Mouse (Mus musculus) liver, embryonic 16.5 days (tissue): ENCODE data around the gene Nell2. TPM values are rescaled to one million over a fixed set of nuclear protein-coding genes. Genes with fewer than 3 reads are reported as not detected.

Experiments used
- ATAC-seq: fragments of 200-750 bp; cut with Nextera tagmentation; 2 replicates; pipeline ENCODE4 v1.8.0; 2017; ENCODE audit warnings: low read depth, mild to moderate bottlenecking, moderate number of reproducible peaks, moderate library complexity
- H3K27ac ChIP-seq: fragments of 300-500 bp; sonication (generic); 2 replicates; pipeline ENCODE4 v1.5.1; 2014; ENCODE audit warnings: mild to moderate bottlenecking, low read length
- H3K27me3 ChIP-seq: fragments of 300-500 bp; sonication (generic); 2 replicates; pipeline ENCODE4 v1.6.1; 2014; ENCODE audit warnings: low read depth, low read length, mixed read lengths; ENCODE audit not compliant: control insufficient read depth, insufficient read depth
- H3K36me3 ChIP-seq: fragments of 300-500 bp; sonication (generic); 2 replicates; pipeline ENCODE4 v1.6.1; 2014; ENCODE audit warnings: mild to moderate bottlenecking; ENCODE audit not compliant: control insufficient read depth, insufficient read depth
- H3K4me1 ChIP-seq: fragments of 300-500 bp; sonication (generic); 2 replicates; pipeline ENCODE4 v1.6.1; 2014; ENCODE audit warnings: low read depth, low read length, mixed read lengths; ENCODE audit not compliant: control insufficient read depth
- H3K4me2 ChIP-seq: fragments of 300-500 bp; sonication (generic); 2 replicates; pipeline ENCODE4 v1.6.1; 2014; ENCODE audit warnings: low read depth, low read length, mixed read lengths
- H3K4me3 ChIP-seq: fragments of 300-500 bp; sonication (generic); 2 replicates; pipeline ENCODE4 v1.5.1; 2014; ENCODE audit warnings: low read depth, mild to moderate bottlenecking, low read length
- H3K9ac ChIP-seq: fragments of 300-500 bp; sonication (generic); 2 replicates; pipeline ENCODE4 v1.6.1; 2014; ENCODE audit warnings: low read depth, low read length
- H3K9me3 ChIP-seq: fragments of 300-500 bp; sonication (generic); replicated peaks from 2 replicates; pipeline ENCODE4 v1.6.1; 2016; ENCODE audit warnings: low read length; ENCODE audit not compliant: control insufficient read depth
- WGBS: fragments of 180-500 bp; shearing (Covaris S2); extraction: QIAGEN DNeasy Blood & Tissue Kit; methylation state at CpG from one replicate; pipeline ENCODE4 v1.1.7; 2014; ENCODE audit not compliant: insufficient replicate concordance; 5-methylcytosine and 5-hydroxymethylcytosine counted together
- polyA plus RNA-seq: library from polyadenylated mRNA; unstranded; fragments of >200 nt; fragmentation: Nextera tagmentation; extraction: Ambion mirVana; gene quantifications from 2 replicates; pipeline ENCODE4 v1.2.1, GENCODE M21; 2015

The Nell2 gene
- polyA plus RNA-seq, 1 experiment from 2014 or later = 0.21 TPM

- H3K4me3 ChIP-seq = no peak overlapping the region
- no peaks in the 10 kb centered on the region for H3K36me3 ChIP-seq
- no peaks in the 10 kb centered on the region for H3K4me1 ChIP-seq
- no peaks in the 10 kb centered on the region for H3K9me3 ChIP-seq
- H3K4me2 ChIP-seq = no peak overlapping the region
- no peak overlapping the region for H3K27ac ChIP-seq
- H3K27me3 ChIP-seq = no peaks in the 10 kb centered on the region
- ATAC-seq = no peak
- WGBS = 47% methylated on average over 2 of the region's 2 CpGs
- no peak overlapping the region for H3K9ac ChIP-seq
Observed at GRCm38 (mm10) chr15:95144131-95144530, 384.2 kb downstream of the Nell2 start.

DNA sequence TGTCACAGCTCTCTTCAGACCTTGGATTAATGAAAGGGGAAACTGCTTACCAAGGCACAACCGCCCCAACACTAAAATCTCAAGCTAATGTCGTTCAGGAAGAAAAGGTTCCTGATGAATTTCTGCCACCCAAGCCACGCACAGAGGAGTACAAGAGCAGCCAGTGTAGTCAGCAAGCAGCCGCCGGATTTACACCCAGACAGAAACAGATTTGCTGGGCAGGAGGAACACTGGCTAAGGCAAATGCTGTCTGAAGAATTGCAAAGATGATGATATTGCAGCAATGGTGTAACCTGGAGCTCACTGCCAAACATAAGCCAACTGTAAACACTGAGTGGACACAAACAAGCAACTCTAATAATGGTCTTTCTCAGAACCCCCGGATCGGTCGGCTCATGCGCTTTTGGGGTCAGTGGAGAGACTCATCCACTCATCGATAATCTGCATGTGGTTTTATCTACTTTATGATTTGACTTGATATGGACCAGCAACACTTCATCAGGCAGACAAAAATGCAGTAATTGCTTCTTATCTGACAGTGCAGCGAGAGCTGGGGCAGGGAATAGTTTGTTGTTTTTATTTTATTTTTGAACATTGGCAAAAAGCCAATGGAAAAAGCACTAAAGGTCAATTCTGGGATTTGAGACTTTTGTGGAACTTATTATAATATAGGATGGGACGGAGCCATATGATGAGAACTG, 389.5 kb downstream of the Nell2 start:
- no peaks in the 10 kb centered on the region for H3K27me3 ChIP-seq
- no peak for ATAC-seq
- H3K4me1 ChIP-seq = no peaks in the 10 kb centered on the region
- no peak overlapping the region for H3K4me3 ChIP-seq
- no peak overlapping the region for H3K4me2 ChIP-seq
- no peak overlapping the region for H3K9ac ChIP-seq
- no peaks in the 10 kb centered on the region for H3K36me3 ChIP-seq
- 62% methylated on average over 12 of the region's 12 CpGs for WGBS
- H3K27ac ChIP-seq = no peak overlapping the region
- no peaks in the 10 kb centered on the region; the same call in 1 of the 2 replicates for H3K9me3 ChIP-seq

DNA sequence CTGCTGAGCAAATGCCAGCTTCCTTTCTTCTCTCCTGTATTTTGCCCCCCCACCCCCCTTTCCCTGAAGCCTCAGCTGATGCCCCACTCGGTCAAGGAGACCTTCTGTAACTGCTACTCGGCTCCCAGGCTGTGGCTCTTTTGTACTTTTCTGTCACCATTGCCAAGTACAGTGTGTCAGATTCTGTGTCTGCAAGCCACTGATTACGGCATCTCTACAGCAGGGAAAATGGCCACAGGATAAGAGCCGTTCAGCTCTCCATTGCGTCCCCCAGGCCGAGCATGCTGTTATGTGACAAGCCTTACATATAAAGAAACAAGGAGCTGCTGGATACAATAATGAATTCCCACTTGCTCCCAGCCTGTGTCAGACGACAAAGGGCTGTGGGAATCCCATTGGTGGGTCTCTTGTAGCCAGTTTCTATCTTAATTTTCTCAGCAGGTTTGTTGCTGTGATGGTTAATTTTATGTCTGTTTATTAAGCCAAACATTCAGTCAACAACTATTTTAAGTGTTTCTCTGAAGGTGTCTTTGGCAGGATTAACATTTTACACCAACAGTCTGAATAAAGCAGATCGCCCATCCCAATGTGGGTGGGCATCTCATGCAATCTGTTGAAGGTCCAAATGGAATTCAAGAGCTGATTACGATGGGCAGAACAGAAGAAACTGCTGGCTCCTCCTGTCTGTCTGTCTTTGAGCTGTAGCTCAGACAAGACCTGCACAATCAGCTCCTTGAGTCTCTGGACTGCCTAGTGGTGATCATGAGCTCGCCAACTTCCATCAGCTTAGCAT, 391.1 kb downstream of the Nell2 start:
- H3K4me1 ChIP-seq = no peaks in the 10 kb centered on the region
- no peak overlapping the region for H3K9ac ChIP-seq
- H3K9me3 ChIP-seq = no peaks in the 10 kb centered on the region; the same call in none of the 2 replicates
- H3K27ac ChIP-seq = no peak overlapping the region
- no peak overlapping the region for H3K4me3 ChIP-seq
- WGBS = 56% methylated on average over 10 of the region's 10 CpGs
- no peaks in the 10 kb centered on the region for H3K36me3 ChIP-seq
- H3K4me2 ChIP-seq = no peak overlapping the region
- no peaks in the 10 kb centered on the region for H3K27me3 ChIP-seq
- no peak for ATAC-seq

DNA sequence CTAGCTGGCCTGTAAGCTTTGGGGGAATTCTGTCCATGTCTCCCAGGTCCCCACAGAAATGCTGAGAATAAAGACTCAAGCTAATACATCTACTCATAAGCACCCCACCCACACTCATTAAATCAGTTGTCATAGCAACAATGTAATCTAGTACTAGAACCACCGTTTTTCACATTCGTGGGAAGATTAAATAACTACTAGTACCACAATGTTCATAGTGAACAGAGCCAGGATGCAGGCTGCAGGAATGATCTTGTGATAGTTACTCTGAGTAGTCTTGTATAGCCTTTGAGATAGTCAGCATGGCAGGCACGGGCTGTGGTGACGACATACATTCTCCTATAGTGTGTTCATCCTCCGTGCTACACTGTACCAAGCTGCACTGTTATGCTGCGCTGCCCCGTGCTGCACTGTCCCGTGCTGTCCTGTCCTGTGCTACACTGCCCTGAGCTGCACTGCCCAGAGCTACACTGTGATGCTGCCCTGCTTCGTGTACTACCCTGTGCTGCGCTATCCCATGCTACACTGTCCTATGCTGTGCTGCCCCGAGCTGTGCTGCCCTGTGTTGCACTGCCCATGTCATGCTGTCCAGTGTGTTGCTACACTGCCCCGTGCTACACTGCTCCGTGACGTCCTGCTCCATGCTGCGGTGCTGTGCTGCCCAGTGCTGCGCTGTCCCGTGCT, 392.3 kb downstream of the Nell2 start:
- Histone ChIP-seq H3K4me3 (no peak overlapping the region), H3K27ac (no peak overlapping the region), H3K4me1 (no peaks in the 10 kb centered on the region), H3K27me3 (no peaks in the 10 kb centered on the region), H3K4me2 (no peak overlapping the region), H3K36me3 (no peaks in the 10 kb centered on the region), H3K9ac (no peak overlapping the region), H3K9me3 (no peaks in the 10 kb centered on the region; the same call in none of the 2 replicates)
- no peak for ATAC-seq
- WGBS = 78% methylated on average over 17 of the region's 17 CpGs

GRCm38 (mm10) chr15:95131401-95131800, 397.0 kb downstream of the Nell2 start:
- 45% methylated on average over 4 of the region's 4 CpGs for WGBS
- Histone ChIP-seq H3K4me1 (no peaks in the 10 kb centered on the region), H3K36me3 (no peaks in the 10 kb centered on the region), H3K27ac (no peak overlapping the region), H3K4me2 (no peak overlapping the region), H3K27me3 (no peaks in the 10 kb centered on the region), H3K9ac (no peak overlapping the region), H3K9me3 (no peaks in the 10 kb centered on the region; the same call in none of the 2 replicates), H3K4me3 (no peak overlapping the region)
- no peak for ATAC-seq

DNA sequence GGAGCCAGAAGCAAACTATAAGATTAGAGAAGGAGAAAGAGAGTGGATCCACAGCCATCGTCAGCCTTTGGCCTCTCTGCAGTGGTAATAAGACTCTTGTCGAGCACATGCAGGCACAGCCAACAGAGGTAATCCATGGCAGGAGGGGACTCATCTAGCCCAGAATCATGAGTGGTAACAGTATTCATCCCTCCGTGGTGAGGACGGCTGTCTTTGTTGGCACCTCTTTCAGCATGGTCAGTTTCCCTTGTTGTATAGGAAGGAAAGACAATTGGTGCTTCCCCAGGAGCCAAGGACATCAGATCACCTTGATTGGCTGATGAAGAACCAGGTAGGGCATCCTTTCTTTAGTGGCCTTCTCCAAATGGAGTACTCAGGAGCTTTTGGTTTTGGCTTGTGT, 419.7 kb downstream of the Nell2 start:
- Histone ChIP-seq H3K4me1 (no peaks in the 10 kb centered on the region), H3K27me3 (no peaks in the 10 kb centered on the region)
- 67% methylated on average over 4 of the region's 4 CpGs for WGBS

DNA sequence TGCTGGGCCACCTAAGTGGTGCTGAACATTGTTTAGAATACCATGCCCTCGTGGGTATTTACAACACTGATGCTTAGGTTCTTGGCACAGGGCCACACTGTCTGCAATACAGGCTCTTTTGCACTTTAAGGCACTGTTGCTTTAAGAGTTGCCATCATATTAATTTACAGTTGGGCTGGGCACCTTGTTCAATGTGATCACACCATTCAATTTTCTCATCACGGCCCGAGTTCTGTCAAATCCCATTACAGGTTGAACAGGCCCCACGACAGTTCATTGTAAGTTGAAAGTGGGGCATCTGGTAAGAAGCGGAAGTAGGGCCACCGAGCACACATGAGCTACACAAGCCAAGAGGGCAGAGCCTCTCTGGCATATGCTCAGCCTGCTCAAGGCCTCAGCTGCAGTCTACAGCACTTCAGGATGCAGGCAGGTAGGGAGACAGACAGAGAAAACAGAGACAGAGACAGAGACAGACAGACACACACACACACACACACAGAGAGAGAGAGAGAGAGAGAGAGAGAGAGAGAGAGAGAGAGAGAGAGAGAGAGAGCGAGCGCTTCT, 421.0 kb downstream of the Nell2 start:
- Histone ChIP-seq H3K27ac (no peak overlapping the region), H3K27me3 (no peaks in the 10 kb centered on the region), H3K36me3 (no peaks in the 10 kb centered on the region), H3K4me3 (no peak overlapping the region), H3K4me2 (no peak overlapping the region), H3K9me3 (no peaks in the 10 kb centered on the region), H3K9ac (no peak overlapping the region), H3K4me1 (no peaks in the 10 kb centered on the region)
- no peak for ATAC-seq
- 59% methylated on average over 8 of the region's 8 CpGs for WGBS

More for the DNA sequence above, 419.7 kb downstream of the Nell2 start:
- Histone ChIP-seq H3K27ac (no peak overlapping the region), H3K36me3 (no peaks in the 10 kb centered on the region), H3K9me3 (no peaks in the 10 kb centered on the region), H3K4me2 (no peak overlapping the region), H3K4me3 (no peak overlapping the region), H3K9ac (no peak overlapping the region)
- ATAC-seq = no peak

- H3K36me3 ChIP-seq = no peaks in the 10 kb centered on the region
- no peak overlapping the region for H3K4me3 ChIP-seq
- no peak overlapping the region for H3K4me2 ChIP-seq
- no peaks in the 10 kb centered on the region for H3K9me3 ChIP-seq
- no peak for ATAC-seq
- H3K27ac ChIP-seq = no peak overlapping the region
- no peaks in the 10 kb centered on the region for H3K4me1 ChIP-seq
- no peaks in the 10 kb centered on the region for H3K27me3 ChIP-seq
- H3K9ac ChIP-seq = no peak overlapping the region
Observed at GRCm38 (mm10) chr15:95101522-95101921, 426.8 kb downstream of the Nell2 start.
